Mouse (Mus musculus) myocyte (in vitro differentiated cells): ENCODE results near the gene Cep57.

ENCODE experiments used
- E2F4 ChIP-seq: IDR thresholded peaks from one replicate; pipeline ENCODE4 v1.6.1; 2011; ENCODE audit warnings: mild to moderate bottlenecking, control low read depth, moderate library complexity; ENCODE audit not compliant: insufficient read depth
- MAX ChIP-seq: IDR thresholded peaks from one replicate; pipeline ENCODE4 v1.6.1; 2011; ENCODE audit warnings: low read depth, mild to moderate bottlenecking, control low read depth
- MYOG ChIP-seq, 3 experiments: IDR thresholded peaks; one replicate each; pipeline ENCODE4 v1.6.1; 2011; ENCODE audit warnings: control low read depth in 2 of 3, low read depth in 2 of 3, mild to moderate bottlenecking in 2 of 3; ENCODE audit not compliant: insufficient read length in 2 of 3, control insufficient read depth in 1 of 3, insufficient read depth in 1 of 3
- POLR2A ChIP-seq: IDR thresholded peaks from one replicate; pipeline ENCODE4 v1.6.1; 2011; ENCODE audit warnings: low read depth, mild to moderate bottlenecking, control low read depth, moderate library complexity; ENCODE audit not compliant: insufficient read length
- POLR2AphosphoS2 ChIP-seq: IDR thresholded peaks from one replicate; pipeline ENCODE4 v1.6.1; 2011; ENCODE audit warnings: low read depth, control low read depth; ENCODE audit not compliant: insufficient read length
- SRF ChIP-seq: IDR thresholded peaks from one replicate; pipeline ENCODE4 v1.6.1; 2011; ENCODE audit warnings: low read depth; ENCODE audit not compliant: control insufficient read depth, insufficient read length
- TCF12 ChIP-seq: IDR thresholded peaks from one replicate; pipeline ENCODE4 v1.6.1; 2011; ENCODE audit warnings: mild to moderate bottlenecking, control low read depth; ENCODE audit not compliant: poor library complexity, insufficient read depth, severe bottlenecking
- TCF3 ChIP-seq: IDR thresholded peaks from one replicate; pipeline ENCODE4 v1.6.1; 2011; ENCODE audit warnings: low read depth, control low read depth; ENCODE audit not compliant: insufficient read length

- TF ChIP-seq POLR2AphosphoS2 (no peak), TCF12 (no peak), SRF (no peak), POLR2A (no peak), TCF3 (no peak), MAX (no peak), E2F4 (no peak), MYOG (IDR thresholded peaks at IDR 0.05; ENCODE audit: control insufficient read depth in 1 of 3, insufficient read depth in 1 of 3, insufficient read length in 2 of 3, low read depth in 2 of 3) (no peak)
These were observed 29.3 kb upstream of the Cep57 start for GRCm38 (mm10) chr9:13856247-13856646.
